Comparison of ENCODE assay signal across 14 mouse cellular contexts in genomic region chr13:93004003-93004402, GRCm38 (mm10).
"Had no signal": no experiment of that assay in that cellular context is flagged by ENCODE, and none has a peak within 500 bp of the region (broad histone marks: within the 10 kb centered on the region; RNA-seq: fewer than 3 reads in every experiment).

No protein-coding gene starts in this region.

- H3K27me3 ChIP-seq: limb, embryonic 12.5 days; liver, embryonic 13.5 days; midbrain, embryonic 12.5 days; neural tube, embryonic 13.5 days had no signal

- H3K4me2 ChIP-seq: limb, embryonic 12.5 days; liver, embryonic 13.5 days; midbrain, embryonic 12.5 days; neural tube, embryonic 13.5 days had no signal

- H3K4me3 ChIP-seq: limb, embryonic 12.5 days; liver, embryonic 13.5 days; midbrain, embryonic 12.5 days; neural tube, embryonic 13.5 days had no signal

- H3K27ac ChIP-seq: limb, embryonic 12.5 days; liver, embryonic 13.5 days; midbrain, embryonic 12.5 days; neural tube, embryonic 13.5 days had no signal

- DNase-seq: kidney, adult 2 months; kidney, postnatal 25 days; liver; liver, embryonic 13.5 days; lung, adult 18-20 months; retina, postnatal 1 day; right cerebral cortex, postnatal 4 days; spleen, adult 18-20 months; thymus, adult 2 months; thymus, postnatal 25 days had no signal

- H3K4me1 ChIP-seq: limb, embryonic 12.5 days; liver, embryonic 13.5 days; midbrain, embryonic 12.5 days had no signal

- ATAC-seq: midbrain, embryonic 16.5 days had no signal

- H3K36me3 ChIP-seq: limb, embryonic 12.5 days; liver, embryonic 13.5 days; midbrain, embryonic 12.5 days; neural tube, embryonic 13.5 days had no signal

- H3K9ac ChIP-seq: limb, embryonic 12.5 days; liver, embryonic 13.5 days; midbrain, embryonic 12.5 days; neural tube, embryonic 13.5 days had no signal

- H3K9me3 ChIP-seq: limb, embryonic 12.5 days; liver, embryonic 13.5 days; midbrain, embryonic 12.5 days; neural tube, embryonic 13.5 days had no signal
